Mouse (Mus musculus): ENCODE results near the gene B3gnt9.
"Not testable (repeated sequence)": the region's sequence is repeated elsewhere in the genome, so short reads cannot be mapped to it uniquely, and the experiment has no call there.

The B3gnt9 gene

GRCm38 (mm10) chr8:105257318-105258114 lies 2.6 kb upstream of the B3gnt9 start:
- DNase-seq, result no peak

DNA sequence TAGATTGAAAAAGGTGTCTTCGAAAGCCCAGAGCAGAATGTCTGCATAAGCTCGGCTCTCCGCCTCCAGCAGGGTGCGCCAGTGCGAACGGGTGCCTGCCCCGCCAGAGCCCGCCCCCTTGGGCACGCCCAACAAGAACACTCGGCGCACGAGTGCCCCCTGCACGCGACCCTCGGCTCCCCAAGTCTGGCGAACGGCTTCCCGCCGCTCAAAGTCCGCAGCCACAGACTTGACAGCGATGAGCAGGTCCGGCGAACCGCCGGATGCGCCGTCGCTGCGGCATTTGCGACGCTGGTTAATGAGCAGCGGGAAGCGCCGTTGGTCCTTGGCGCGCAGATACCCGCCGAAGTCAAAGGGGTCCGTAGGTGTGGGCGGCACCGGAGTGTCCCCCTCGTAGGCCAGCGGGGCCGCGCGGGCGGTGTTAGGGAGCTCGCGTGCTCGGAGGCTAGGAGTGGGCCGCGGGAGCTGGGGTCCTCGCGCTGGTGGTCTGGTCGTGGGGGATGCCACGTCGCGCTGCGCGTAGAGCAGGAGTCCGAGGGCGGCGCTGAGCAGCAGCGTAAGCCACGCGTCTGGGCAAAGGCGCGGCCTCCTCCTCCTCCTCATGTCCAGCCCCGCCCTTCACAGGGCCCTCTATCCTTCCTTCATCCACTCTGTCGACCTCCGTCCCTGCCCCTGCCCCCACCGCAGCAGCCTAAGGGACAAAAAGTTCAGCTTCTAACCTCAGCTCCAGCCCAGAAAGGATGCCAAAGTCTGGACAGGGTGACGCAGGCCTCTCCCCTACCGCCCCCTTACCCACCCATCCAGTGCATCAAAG lies 594 bp downstream of the B3gnt9 start:
- peak; percentile 86 for DNase-seq

DNA sequence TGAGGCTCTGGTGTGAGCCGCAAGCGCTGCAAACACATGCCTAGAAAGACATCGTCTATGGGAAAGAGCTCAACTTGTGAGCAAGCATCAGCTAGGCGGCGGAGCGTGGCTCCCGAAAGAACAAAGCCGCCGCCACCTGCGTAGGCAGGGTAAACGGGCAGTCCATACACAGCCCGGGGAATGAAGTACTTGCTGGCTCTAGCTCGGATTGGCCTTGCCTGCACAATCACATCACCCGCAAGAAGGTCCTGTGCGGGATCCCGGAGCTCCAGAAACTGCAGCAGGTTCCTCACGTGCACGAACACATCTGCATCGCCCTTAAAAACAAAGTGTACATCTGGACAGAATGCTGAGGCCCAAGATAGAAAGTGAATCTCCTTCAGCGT lies 1.2 kb downstream of the B3gnt9 start:
- DNase-seq, result no peak

DNA sequence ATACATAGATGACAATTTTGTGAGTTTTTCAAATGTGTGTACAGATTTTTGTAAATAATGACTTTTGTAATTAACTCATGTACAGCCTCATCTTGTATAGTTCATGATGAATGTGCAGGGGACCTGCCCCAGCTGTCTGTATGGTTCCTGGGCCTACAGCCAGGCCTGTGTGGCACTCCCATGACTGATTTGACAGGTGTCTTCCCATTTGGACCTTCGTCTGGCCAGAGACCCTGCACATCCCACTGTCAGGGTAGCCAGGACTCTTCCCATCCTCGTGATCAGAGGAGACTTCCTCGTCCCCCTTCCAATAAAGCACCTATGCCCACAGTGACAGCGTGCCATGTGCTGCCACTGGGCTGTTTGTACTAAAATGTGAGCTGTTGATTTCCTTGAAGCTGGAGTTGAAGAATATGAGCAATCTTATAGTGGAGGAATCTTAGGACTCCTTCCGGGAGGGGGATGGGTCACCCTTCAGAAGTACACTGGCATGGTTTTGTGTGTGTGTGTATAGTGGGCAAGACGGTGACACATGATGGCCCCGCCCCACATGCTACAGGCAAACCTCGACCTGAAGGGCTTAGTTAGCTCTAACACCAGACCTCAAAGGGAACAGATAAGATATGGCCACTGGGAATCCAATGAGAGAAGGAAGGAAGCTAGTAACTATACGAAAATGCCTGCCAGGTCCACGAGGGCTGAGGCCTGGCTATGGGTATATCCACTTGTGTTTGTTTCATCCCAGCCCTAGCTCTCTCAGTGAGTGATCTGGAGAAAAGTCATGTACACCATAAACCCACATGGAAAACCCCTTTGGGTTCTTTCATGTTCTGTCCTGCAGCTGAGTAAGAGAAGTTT lies 2.0 kb downstream of the B3gnt9 start:
- DNase-seq, result no peak

DNA sequence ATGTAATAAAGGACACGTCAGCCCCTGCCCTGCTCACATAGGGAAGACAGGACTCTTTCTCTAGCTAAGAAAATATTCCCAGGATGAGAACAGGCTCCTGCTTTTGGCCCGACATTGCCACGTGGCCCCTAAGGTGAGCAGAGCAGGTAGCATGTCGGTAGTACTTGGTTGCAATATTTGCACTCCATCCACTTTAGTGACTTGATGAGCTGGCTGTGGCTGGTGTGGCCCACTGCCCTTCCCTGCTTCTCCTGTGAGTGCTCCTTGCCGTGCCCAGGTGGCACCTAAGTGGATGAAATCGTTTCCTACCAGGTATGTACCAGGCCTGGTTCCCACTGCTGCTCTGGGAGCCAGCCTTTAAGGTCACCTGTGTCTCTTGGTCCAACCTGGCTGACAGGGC lies 3.0 kb downstream of the B3gnt9 start:
- DNase-seq, result no peak

- DNase-seq, result no peak
Measured at GRCm38 (mm10) chr8:105241016-105241415, 13.9 kb downstream of the B3gnt9 start.

GRCm38 (mm10) chr8:105237442-105238142 lies 17.4 kb downstream of the B3gnt9 start:
- DNase-seq, result no peak

DNA sequence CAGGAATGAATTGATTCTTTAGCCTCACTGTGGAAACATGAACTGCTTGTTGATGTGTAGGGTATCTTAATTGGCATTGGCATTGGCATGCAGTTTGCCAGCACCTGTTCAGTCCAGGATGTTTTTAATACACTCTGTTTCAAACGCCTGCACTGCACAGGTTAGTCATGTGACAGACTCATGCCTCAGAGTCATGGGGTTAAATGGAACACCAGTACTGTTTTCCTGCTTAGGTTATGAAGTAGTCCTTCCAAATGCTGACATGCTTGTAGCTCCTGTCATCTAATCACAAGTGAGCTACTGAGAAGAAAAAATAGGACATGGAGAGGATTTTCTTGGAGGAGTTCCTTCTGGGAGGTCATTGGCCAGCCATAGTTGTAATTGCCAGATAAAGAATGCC lies 19.7 kb downstream of the B3gnt9 start:
- DNase-seq, result peak; percentile 27

- DNase-seq, result no peak
Measured at GRCm38 (mm10) chr8:105233126-105233935, 21.6 kb downstream of the B3gnt9 start.

- not testable (repeated sequence) for DNase-seq
Measured at GRCm38 (mm10) chr8:105232321-105232693, 22.6 kb downstream of the B3gnt9 start.

- no peak for DNase-seq
Measured at GRCm38 (mm10) chr8:105231503-105232320, 23.2 kb downstream of the B3gnt9 start.

DNA sequence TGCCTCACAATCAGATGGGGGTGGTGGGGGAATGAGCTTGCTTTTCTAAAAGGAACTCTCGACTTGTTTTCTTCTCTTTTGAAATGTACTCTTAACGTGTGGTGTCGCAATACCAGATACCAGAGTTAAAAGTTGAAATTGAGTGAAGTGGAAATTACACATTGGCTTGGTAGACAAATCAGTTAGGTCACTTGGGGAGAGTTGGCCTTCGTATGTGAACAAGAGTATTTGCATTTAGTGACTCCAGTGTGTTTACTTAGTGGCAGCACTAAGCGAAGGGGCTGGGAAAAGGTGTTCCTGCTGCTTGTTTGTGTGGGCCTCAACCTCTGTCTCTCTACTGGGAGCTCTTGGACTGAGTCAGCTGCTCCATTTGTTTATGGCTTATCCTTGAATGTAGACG lies 29.0 kb downstream of the B3gnt9 start:
- DNase-seq, result no peak

DNA sequence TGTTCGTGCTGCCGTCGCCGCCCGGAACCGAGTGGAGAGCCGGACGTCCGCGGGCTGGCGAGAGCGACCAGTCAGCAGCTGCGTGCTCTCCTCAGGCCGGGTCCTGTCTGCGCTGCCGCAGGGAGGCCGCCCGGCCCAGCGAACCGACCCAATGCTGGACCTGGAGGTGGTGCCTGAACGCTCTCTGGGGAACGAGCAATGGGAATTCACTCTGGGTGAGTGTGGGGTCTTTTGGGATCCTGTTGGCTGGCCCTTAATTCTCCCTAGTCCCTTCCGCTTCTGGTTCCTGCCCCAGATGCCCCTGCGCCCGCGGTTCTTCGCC lies 29.7 kb downstream of the B3gnt9 start:
- DNase-seq, result no peak

- DNase-seq, result peak; percentile 97
Measured at GRCm38 (mm10) chr8:105224413-105225271, 30.3 kb downstream of the B3gnt9 start, which contains the start of gene D230025D16Rik. Gene D230025D16Rik (plus strand): TSS chr8:105225145.

DNA sequence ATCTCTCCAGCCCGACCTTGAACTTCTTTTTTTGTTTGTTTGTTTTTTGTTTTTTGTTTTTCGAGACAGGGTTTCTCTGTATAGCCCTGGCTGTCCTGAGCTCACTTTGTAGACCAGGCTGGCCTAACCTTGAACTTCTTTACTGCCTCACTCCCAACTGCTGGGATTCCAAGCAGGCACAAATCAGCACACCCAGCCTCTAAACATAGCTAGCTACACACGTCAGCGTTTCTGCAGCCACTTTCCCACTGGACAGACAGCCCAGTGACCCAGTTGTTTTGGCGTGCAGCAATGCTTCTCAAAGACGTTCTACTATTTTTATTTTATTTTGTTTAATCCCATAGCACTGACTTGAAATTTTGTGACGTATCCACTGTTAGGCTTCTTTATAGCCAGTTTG lies 31.1 kb downstream of the B3gnt9 start:
- no peak for DNase-seq

- DNase-seq, result peak; percentile 74
Measured at GRCm38 (mm10) chr8:105217926-105218522, 36.9 kb downstream of the B3gnt9 start.

- DNase-seq, result no peak
Measured at GRCm38 (mm10) chr8:105214104-105214503, 40.8 kb downstream of the B3gnt9 start.

GRCm38 (mm10) chr8:105209153-105210110 lies 45.5 kb downstream of the B3gnt9 start:
- no peak for DNase-seq
